Mouse (Mus musculus): Measurements from ENCODE around the gene Prss8. TPM values are rescaled to one million over a fixed set of nuclear protein-coding genes. Genes with fewer than 3 reads are reported as not detected.
"Not testable (repeated sequence)": the region's sequence is repeated elsewhere in the genome, so short reads cannot be mapped to it uniquely, and the experiment has no call there.

Gene Prss8
- total RNA-seq (2021): not detected
- long read RNA-seq, experiment 1, partial matches to known transcripts: 1 of 1 reads
- long read RNA-seq, experiment 1, other reads (novel, unspliced or antisense): 0 of 1 reads
- long read RNA-seq, experiment 2: 0 reads

DNA sequence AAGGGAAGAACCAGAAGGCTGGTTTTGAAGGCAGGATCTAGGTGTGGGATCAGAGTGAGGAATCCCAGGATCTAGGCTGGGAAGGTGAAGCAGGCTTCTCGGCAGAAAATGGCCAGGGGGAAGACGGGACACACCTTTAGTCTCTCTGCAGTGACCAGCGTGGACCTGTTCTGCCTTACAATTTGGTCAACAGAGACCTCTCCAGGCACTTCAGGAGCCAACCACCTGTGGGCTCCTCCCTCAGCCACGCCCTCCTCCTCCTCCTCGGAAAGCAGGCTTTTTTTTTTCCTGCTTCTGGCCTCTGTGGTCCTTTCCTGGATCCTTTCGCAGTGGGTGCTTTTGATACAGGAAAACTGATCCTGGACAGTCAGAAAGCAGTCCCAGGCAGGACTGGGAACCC, at the start of gene Prss8:
Gene Prss8, minus strand, starts transcription at position 182 of the 400 bp plus-strand sequence.
- DNase-seq (ENCODE audit: low spot score in 2 of 2): no peak

DNA sequence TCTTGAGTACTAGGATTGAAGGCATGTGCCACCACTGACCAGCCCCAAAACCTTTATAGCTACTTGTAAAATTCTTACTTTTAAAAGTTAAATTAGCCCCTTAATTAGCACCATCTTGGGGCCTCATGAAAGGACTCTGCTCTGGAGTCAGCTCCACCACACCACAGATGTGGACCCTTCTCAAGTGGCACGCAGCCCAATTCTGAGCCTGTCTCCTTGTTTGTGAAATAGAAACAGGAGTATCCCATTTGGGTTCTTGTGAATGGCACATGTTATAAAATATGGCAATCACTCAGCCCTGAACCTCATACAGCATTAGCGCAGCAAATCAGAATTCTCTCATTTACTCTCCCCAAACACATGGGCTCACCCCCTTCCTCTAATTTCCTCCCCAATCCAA, 49.0 kb upstream of the Prss8 start:
- DNase-seq (ENCODE audit: low spot score in 2 of 2): no peak

DNA sequence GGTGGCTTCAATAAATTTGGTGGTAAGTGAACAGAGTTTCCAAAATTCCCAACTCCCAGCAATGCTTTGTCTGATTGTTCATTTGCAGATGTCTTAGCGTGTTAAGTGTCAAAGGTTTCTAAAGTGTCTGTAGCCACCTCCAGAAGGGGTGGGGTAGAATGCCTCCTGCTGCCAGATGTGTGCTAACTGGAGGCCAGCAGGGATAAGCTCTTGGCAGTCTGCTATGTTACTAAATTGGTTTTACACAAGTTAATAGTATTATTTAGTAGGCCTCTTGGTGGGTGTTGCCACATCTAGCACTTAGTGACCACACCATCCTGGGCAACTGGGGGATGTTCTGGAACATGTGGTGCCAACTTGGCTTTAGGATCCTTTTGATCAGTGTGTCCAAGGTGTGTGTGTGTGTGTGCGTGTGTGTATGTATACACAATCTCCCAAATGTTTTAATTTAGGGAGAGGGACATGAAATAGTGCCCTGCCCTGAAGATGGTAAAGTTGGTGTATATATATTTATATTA, 44.6 kb upstream of the Prss8 start:
- no peak for DNase-seq (ENCODE audit: low spot score in 2 of 2)

DNA sequence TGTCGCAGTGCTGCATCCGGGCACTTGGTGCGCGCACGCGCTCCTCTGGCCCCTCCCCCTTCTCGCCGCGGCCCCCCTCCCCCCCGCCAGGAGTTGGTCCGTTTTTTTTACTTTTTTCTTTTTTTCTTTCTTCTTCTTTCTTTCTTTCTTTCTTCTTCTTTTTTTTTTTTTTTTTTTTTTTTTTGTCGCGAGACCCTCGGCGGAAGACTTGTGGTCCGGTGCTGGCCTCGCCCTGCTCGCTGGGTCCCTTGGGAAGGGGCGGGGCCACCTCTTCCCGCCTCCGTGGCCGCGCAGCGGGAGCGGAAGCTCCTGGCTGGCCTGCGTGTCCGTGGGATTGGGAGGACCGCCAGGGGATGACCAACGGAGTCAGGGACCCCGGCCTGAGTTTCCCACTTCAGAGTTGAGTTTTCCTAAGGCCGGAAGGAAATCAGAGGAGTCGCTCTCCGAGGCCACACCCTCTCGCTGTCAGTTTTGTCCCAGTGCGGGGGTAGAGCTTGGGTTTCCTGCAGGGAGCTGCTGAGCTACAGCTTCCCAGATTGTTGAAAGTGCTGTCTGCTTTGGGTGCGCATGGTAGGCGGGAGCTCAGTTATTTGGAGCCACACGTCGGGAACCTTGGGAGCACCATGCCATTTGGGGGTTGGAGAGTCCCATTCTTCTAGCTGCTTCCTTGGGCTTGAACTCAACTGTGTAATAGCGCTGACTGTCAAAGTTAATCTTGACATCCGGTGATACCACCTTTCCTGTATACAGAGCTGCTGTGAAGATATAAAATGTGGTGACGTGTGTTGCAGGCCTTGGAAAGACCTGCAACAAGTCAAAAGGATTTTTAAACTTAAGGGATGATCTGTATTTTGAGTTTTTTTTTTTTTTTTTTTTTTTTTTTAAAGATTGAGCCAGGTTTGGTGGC, 38.3 kb upstream of the Prss8 start:
- peak; percentile 76 to 86 for DNase-seq (ENCODE audit: low spot score in 2 of 2)

DNA sequence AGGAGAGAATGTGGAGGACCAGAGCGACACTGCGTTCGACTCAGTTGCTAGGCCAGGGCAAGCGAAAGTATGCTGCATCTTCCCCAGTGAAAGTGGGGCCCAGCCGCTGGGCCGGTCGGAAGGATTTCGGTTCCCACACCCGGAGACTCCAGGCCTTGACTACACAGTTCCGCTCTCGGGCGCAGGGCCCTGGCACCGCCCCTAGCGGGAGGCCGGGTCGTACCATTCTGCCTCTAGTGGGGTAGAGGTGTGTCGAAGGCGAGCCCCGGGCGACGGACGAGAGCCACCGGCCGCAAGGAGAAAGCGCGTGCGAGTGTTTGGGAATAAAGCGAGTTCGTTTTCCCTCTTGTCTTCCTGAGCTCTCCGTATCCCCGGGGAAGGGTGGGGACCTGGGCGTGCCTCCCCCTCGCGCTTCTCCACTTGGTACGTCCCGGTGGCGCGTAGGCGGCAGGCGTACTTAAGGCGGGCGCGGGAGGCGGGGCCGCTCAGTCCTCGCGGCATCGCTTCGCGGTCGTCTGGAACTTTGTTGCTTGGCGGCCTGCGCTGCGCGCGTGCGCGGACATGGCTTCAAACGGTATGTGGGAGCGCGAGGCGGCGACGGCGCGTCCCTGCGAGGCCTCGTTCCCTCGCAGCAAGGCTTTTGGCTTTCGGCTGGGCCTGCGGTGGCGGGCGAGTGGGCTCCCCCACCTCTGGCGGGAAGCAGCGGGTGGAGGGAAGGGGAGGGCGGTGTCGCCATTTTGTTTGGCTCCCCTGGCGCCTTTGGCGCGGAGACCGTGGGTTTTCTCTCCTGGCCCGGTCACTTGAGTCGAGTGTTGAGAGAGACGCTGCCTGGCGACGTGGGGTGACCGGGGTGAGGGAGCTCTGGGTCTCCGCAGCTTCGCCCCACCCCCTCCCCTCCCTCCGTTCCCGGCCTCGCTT, 37.4 kb upstream of the Prss8 start, which contains the start of gene Fus:
Gene Fus, plus strand, starts transcription at position 454 of the 918 bp plus-strand sequence.
- peak; percentile 97 for DNase-seq (ENCODE audit: low spot score in 2 of 2)

DNA sequence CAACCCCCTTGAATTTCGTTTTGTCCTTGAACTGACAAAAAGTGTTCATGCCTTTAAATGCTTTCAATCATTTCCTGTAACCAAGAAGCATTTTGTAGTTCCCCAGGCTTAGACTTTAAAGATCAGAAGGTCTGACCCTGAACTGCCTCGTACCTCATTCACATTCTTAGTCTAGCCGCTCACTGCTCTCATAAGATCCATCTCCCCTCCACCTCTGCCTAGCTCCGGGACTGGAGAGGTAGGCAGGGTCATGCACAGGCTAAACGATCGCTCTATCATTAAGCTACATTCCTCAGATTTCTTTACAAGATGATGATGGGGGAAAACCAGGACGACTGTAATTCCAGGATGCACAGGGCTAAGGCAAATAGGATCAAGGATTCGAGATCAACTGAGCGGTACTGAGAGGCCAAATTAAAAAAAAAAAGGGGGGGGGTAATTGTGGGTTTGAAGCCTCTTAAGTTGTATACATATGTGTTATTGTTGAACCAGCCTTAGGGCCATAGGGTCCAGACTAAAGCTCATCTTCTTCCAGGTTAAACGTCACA, 36.5 kb upstream of the Prss8 start:
- no peak for DNase-seq (ENCODE audit: low spot score in 2 of 2)

DNA sequence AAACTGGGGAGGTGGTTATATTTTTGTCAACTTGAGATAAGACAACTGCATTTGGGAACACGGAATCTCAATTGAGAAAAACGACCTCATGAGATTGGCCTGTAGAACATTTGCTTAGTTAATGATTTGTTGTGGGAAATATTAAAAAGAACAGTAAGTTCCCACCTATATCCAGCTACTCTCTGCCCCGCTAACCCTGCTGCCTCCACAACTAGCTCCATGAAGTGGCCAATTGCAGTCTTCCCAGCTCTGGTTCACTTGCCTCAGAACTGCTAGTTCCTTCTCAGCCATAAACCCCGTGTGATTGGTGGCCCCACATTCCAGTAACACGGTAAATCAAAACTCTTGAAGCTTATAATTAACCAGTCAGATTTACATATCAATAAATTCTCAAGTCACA, 29.5 kb upstream of the Prss8 start:
- no peak for DNase-seq (ENCODE audit: low spot score in 2 of 2)

DNA sequence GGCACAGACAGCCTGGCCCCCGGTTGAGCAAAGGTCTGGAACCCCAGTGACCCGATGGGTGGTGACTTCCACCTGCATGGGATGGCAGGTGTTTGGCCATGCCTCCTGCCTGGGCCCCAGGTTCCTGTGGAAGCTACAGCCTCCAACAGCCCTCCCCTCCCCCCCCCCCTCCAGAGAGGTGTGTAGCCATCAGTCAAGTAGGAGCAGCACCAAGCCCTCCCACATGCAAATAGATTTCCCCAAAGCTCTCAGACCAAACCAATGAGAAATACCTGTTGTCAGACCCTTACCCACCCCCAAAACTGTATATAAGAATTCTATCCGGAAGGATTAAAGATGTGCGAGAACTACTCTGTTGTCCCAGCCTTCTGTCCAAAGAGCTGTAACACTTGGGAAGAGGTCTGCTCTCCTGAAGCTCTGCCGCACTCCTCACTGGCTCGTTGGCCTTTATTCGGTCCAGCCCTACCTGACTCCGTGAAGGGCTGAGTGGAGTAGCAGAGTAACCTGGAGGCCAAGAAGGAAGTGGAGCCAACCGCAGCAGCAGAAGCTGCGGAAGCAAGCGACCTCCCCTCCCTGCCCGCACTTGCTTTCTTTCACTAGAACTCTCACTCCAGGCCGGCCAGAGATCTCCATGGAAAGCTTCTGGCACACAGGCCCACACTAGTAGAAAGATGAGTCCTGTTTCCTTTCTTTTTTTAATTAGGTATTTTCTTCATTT, 23.1 kb upstream of the Prss8 start:
- no peak for DNase-seq (ENCODE audit: low spot score in 2 of 2)

DNA sequence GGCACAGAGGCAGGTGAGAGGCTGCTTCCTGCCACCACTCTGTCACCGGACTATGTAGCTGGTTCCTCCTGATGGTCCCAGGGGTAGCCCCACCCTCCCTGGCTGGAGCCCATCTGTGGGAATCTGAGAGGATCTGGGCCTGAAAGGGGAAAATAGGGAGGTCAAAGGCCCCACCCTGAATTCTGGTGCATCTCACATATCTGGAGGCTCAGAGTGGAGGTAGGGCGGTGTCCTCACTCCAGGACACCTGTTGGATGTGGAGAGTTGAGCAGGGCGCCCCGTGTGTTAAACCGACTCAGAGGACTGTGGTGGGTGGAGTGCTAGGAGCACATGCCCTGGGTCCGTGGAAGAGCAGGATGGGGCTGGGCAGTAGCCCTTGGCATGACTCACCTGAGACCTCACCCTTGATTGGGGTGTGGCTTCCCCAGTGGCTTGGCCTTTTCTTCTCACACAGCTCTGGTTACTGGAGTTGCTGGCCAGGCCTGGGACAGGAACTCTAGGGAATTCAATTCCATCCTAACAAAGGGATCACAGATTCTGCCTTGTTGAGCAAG, 16.6 kb upstream of the Prss8 start, which contains the start of gene Prss36:
Gene Prss36, minus strand, starts transcription at position 256 of the 554 bp plus-strand sequence.
- no peak for DNase-seq (ENCODE audit: low spot score in 2 of 2)

DNA sequence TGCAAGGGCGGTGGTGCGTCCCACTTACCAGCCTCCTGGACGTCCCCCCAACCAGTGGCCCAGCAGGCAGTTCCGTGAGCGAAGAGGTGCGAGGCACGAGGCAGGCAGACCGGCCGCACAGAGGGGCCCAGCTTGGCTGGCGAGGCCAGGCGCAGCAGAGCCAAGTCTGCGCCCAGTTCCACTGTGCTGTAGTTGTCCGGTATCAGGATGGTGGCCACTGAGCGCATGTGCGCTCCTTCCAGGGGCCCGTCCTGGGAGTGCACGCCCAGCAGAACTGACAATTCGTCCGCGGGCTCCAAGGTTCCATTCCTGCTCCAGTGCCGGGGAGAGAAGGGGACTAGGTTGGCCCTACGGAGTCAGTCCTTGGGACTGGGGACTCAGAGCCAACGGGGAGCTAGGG, 14.7 kb upstream of the Prss8 start:
- DNase-seq (ENCODE audit: low spot score in 2 of 2): no peak

DNA sequence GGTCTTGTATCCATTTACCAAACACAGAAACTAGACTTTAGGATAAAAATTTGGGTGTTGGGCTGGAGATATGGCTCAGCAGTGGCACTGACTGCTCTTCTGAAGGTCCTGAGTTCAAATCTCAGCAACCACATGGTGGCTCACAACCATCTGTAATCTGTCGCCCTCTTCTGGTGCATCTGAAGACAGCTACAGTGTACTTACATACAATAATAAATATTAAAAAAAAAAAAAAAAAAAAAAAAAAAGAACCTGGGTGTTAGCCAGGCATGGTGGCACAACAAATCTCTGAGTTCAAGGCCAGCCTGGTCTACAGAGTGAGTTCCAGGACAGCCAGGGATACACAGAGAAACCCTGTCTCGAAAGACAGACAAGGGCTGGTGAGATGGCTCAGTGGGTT, 12.2 kb upstream of the Prss8 start:
- not testable (repeated sequence) for DNase-seq (ENCODE audit: low spot score in 2 of 2)

DNA sequence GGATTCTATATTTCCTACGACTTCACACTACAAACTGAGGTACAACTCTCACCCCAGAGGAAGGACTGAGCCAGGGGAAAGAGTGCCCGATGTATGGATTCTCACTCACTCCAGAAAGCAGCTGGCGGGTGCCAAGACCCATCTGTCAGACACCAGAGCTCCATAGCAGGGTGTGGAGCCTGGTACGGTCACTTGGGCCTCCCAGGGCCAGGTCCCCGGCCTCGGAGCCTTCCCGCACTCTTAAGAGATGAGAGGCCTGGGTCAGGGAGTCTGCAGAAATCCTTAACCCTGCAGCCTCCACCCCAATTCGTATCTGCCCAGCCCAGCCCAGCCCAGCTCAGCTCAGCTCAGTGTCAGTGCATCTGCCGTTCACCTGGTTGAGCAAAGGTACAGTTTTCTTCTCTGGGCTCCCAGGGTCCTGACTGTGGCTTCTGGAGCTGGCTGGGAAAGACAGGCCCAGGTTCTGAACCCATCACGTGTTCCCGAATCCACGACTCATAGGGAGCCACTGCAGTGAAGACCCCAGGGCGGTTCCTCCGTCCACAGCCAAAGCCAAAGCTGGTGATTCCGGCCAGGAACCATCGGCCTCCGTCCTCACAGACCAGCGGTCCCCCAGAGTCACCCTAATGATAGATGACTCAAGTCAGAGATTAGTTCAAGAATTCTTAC, 6.4 kb upstream of the Prss8 start:
- DNase-seq (ENCODE audit: low spot score in 2 of 2): no peak

DNA sequence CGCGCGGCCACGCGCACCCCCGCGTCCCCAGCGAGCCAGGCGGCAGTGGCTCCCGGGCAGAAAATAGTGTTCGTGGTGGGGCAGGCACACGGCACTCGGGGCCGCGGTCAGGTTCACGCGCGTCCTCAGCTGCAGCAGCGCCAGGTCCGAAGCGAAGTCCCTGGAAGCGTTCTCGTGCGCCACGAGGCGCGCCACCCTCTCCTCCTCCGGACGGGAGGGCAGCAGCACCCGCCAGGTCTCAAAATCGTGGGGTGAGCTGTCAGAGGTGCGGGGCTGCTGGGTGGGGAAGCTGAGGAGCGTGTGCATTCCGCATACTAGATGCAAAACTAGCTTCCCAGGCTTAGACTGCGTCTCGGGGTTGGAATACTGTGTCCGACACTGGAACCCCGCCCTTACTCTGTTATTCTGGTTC, 5.8 kb upstream of the Prss8 start:
- DNase-seq (ENCODE audit: low spot score in 2 of 2): no peak

DNA sequence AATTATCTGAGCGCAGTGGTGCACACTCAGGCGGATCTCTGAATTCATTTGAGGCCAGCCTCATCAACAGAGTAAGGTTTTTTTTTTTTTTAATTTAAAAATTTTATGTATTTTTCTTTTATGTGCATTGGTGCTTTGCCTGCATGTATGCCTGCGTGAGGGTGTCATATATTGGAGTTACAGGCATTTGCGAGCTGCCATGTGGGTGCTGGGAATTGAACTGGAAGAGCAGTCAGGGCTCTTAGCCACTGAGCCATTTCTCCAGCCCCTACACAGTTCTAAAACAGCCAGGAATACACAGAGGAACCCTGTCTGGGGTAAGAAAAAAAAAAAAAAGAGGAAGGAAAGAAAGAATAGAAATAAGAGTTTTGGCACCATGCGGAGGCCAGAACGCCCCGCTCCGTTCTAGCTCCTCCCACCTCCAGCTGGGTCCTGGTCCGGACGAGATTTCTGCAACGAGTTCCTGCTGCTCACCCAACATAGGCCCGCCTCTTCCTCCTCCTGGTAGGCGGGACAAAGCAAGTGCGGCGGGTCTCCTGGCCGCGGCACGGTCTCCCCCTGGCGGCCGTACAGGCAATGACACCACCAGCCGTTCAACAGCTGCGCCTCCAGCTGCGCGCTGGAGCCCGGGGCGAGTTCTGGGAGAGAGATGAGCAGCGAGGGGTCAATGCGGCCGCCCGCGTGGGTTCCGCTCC, 5.3 kb upstream of the Prss8 start:
- peak; percentile 96 for DNase-seq (ENCODE audit: low spot score in 2 of 2)

DNA sequence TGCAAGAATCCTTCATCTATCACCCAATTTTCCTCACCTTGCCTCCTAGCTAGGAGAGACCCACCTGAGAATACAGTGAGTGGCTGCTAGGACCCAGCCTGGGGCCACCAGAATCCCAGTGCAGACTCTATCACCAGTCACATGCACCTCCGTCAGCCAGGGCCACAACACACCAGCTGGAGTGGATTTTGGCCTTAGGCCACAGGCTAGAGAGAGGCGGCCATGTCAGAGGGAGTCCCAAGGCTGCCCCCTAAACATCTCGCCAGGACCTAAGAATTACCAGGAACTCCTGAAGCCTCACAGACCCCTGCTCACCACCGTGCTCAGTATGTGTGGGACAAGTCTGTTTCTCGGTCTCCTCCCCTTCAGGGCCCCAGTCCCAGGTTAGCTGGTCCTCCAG, 4.2 kb upstream of the Prss8 start:
- no peak for DNase-seq (ENCODE audit: low spot score in 2 of 2)

DNA sequence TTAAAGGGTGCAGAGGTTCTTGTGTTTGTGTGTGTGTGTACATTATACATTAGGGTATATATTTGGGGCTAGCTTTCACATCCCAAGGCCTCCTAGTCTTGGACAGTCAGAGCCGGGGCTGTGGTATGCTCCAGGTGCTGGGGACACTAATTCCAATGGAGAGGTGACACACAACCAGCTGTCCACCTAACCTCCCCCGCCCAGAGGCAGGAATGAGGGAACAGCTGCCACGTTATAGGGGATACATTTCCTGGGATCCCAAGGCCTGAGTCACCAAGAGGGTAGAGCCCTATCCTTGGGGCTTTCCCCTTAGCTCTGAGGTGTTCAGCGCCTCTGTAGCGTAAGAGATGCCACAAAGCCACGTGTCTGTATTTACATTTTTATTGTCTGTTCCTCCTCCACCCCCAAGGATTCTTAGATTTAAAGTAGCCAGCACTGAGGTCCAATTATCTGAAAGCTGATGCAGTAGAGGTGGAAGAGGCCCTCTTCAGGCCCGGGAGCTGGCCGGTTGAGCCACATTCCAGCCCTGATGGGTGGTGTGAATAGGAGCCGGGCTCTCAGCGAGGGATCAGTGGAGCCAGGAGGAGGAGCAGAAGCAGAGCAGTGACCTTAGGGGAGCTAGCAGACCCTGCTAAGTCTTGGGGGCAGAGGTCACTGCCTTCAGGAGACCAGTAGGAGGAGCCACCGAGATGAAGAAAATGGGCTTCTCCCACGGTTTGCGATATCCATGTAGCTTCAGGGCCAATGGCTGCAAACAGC, 2.5 kb upstream of the Prss8 start:
- DNase-seq (ENCODE audit: low spot score in 2 of 2): no peak

DNA sequence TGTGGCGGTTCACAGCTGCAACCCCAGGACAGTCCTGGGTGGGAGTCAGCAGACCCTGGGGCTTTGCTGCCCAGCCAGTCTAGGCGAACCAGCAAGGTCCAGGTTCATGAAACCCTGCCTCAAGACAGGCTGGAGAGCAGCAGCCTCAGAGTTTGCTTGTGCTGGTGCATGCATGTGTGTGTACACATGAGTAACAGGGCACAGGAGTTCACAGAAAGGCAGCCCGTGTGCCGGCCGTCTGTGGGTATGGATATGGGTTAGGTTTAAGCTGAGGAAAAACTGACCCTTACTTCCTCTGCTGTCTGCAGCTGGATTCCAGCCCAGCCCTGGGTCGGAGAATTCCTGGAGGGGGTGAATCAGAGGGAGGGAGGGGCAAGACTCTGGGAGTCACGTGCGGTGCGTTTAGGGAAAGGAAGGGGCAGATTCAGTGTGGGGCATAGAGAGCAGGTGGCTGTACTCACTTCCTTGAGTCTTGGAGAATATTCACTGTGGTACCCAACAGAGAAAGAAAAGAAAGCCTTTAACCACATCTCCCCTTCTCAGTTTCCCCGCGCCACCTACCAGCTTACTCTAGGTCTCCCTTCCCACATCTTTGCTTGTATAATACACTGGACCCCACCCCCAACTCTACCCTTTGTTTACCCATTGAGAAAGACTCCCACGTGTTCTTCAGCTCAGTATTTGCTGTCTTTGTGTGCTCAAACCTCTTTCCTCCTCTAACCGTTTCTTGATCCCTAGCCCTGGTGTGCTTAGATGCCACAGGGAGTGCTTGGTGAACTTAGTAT, 1.6 kb upstream of the Prss8 start:
- DNase-seq (ENCODE audit: low spot score in 2 of 2): no peak
